Mouse (Mus musculus) cortical plate, adult 2 months (tissue): ENCODE data around the gene Fhl2. TPM values are rescaled to one million over a fixed set of nuclear protein-coding genes. Genes with fewer than 3 reads are reported as not detected.

ENCODE experiments used
- H3K27ac ChIP-seq: fragments of 200-500 bp; 2 replicates; pipeline ENCODE4 v1.5.1; 2012; ENCODE audit warnings: low read length, control low read depth, inconsistent platforms; ENCODE audit not compliant: insufficient read depth
- H3K4me1 ChIP-seq: fragments of 200-500 bp; 2 replicates; pipeline ENCODE4 v1.6.1; 2011; ENCODE audit warnings: low read length; ENCODE audit not compliant: control insufficient read depth, insufficient read depth
- H3K4me3 ChIP-seq: fragments of 200-500 bp; 2 replicates; pipeline ENCODE4 v1.5.1; 2011; ENCODE audit warnings: mild to moderate bottlenecking, low read length, control low read depth; ENCODE audit not compliant: insufficient read depth
- CTCF ChIP-seq: fragments of 200-500 bp; IDR thresholded peaks from 2 replicates; pipeline ENCODE4 v1.5.1; 2011; ENCODE audit warnings: mild to moderate bottlenecking, control low read depth, low read length; ENCODE audit not compliant: insufficient read depth; ENCODE audit errors: extremely low read depth
- POLR2A ChIP-seq: fragments of 200-500 bp; IDR thresholded peaks from 2 replicates; pipeline ENCODE4 v1.6.1; 2011; ENCODE audit warnings: mild to moderate bottlenecking, low read length, control low read depth; ENCODE audit not compliant: insufficient read depth; ENCODE audit errors: extremely low read depth
- polyA plus RNA-seq: library from polyadenylated mRNA; depleted of rRNA; stranded (reverse); fragments of >200 nt; gene quantifications from 2 replicates; pipeline ENCODE4 v1.2.3, GENCODE M21; 2012; rRNA removed

Fhl2 gene
- polyA plus RNA-seq: 88.7 and 98.5 TPM in 2 replicates

DNA sequence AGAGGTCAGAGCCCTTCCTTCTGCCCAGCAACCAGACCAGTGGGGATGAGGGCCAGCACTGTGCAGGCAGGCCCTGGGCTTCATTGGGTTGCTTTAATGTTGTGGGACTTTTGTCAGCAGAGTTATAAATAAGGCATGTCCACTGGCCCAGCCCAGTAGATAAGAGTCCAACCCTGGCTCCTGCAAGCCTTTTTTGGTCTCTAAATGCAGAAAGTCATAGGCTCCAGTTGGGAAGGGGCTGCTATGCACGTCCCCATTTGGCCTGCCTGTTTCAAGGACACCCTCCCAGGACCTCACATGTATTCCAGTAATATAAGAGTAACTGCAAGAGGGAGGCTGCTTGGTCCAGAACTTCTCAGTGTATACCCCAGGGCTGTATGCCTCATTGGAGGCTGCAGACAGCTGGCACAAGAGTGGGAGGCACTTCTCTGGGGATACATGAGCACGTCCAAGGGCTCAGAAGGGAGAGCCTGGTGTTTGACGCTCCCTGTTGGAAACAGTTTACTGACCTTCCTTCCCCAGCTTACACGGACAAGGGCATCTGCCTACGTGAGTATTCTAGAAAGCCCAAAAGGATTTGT is at the start of gene Fhl2:
Gene Fhl2 (minus strand): TSS at position 324 of the 581 bp plus-strand sequence.
- Histone ChIP-seq H3K4me1 (peaks cover 1% of the 10 kb centered on the region; the same call in 1 of the 2 replicates), H3K4me3 (no peak within 1 kb of the TSS), H3K27ac (no peak within 1 kb of the TSS)
- TF ChIP-seq CTCF: no peak
- no peak for TF ChIP-seq POLR2A

DNA sequence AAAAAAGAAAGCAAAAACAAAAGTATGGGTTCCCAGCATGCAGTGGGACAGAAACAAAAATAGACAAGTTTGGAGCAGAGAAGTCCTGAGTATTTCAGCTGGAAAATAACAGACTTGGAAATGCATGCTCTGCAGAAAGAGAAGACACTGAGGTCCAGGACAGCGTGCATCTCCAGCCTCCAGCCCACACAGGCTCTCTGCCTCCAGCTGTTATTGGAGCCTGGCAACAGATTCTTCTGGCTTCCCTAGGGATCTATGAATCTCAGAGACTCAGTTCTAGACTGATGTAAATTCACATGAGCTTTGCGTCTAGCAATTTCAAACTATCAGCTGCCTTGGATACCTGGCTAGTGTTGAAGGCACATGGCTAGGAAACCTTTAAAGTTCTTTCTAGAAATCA is 48.2 kb upstream of the Fhl2 start:
- Histone ChIP-seq H3K4me3 (no peak overlapping the region), H3K27ac (no peak overlapping the region), H3K4me1 (no peaks in the 10 kb centered on the region)
- TF ChIP-seq CTCF (no peak), POLR2A (no peak)

DNA sequence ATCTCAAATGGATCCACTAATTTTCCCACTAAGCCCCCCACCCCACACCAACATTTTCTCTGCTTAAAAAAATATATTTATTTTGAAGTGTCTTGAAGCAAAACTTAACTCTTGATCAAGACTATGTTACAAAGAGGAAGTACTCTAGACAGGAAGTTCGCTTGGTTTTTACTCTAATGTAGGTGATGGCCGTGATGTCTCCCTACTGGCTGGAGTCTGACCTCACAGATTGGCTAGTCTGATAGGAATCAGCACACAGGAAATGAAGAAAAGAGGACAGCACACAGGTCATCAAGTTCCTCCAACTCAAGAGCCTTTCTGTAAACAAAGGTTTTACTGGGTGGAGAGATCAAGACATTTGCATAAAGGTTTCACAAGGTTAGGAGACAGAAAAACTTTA is 44.4 kb upstream of the Fhl2 start:
- Histone ChIP-seq H3K4me3 (no peak overlapping the region), H3K27ac (no peak overlapping the region), H3K4me1 (no peaks in the 10 kb centered on the region)
- TF ChIP-seq POLR2A (no peak), CTCF (no peak)

DNA sequence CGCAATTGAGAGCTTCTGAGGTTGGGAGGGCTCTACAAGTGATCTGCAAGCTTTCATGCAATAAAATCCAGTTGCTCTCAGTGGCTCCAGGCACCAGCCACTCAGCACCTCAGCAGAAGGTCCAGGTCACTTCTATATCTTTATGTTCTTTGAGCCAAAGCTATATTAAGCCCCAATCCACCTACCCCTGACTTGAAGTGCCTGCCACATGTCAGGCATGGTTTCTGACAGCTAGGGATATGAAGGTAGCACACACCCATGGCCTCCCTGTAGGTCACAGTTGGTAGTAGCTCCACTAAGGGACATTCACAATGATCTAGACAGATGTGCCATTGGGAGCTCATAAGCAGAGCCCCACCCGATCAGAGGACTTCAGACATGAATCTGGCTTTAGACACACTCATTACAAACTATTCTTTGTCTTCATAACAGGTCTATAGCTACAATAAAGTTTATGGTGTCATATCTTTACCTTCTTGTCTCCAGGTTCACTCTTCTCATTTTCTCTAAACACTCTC is 43.1 kb upstream of the Fhl2 start:
- H3K4me3 ChIP-seq: no peak overlapping the region
- H3K4me1 ChIP-seq: no peaks in the 10 kb centered on the region
- no peak overlapping the region for H3K27ac ChIP-seq
- no peak for TF ChIP-seq POLR2A
- TF ChIP-seq CTCF: no peak

DNA sequence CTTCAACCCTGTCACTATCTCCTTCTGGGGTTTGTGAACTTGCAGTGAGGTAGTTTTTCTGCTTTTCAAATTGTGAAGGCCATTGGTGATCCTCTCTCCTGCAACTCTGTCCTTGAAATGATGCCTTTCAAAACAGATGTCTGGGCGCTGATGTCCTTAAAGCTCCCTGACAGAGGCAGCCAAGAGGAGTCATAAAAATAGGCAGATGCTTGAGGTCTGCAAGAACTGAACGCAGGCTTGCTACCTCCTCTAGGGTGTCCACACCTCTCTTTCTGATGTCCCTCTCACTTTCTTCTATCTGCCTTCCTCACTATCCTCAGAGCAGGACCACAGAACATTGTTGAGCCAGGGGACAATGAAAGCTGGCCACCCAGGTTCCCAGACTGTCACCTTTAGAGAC is 41.7 kb upstream of the Fhl2 start:
- TF ChIP-seq CTCF (no peak), POLR2A (no peak)
- Histone ChIP-seq H3K27ac (no peak overlapping the region), H3K4me3 (no peak overlapping the region), H3K4me1 (no peaks in the 10 kb centered on the region)

DNA sequence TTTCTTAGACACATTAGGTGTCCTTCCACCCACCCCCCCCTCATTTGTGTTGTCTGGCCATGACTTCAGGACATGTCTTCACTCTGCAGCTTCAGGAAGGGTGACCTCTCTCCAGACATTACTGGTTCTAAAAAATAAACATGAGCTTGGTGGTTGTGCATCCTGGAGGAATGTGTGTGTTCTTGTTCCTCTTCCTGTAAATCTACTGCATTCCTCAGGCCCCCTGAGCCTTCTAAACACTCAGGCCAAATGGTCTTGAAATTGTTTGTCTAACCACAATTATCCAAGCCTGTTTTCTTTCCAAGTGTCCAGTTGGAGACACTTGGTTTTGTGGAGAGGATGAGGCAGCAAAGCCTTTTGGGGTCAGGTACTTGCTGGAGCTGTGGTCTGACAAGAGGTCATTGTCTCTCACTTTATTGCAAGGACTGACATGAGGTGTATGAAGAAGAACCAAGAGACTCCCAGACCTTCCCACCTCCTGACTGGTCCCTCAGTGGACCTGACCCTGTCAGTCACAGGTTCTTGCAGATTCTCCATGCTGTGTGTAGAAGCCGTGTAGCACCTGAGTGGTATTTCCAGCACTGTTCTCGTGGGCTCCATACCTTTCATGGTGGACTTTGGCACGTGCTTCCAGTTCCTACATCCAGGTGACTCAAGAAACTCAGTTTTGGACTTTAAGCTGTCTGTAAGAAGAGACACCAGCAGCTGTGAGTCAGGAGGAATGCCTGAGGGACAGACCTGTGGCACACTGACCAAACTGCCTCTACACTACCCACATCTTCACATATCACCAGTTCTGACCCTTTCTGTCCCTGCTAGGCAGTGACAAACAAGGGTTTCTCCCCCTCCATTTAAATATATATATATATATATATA is 40.8 kb upstream of the Fhl2 start:
- Histone ChIP-seq H3K27ac (no peak overlapping the region), H3K4me3 (no peak overlapping the region), H3K4me1 (no peaks in the 10 kb centered on the region)
- no peak for TF ChIP-seq POLR2A
- no peak for TF ChIP-seq CTCF

DNA sequence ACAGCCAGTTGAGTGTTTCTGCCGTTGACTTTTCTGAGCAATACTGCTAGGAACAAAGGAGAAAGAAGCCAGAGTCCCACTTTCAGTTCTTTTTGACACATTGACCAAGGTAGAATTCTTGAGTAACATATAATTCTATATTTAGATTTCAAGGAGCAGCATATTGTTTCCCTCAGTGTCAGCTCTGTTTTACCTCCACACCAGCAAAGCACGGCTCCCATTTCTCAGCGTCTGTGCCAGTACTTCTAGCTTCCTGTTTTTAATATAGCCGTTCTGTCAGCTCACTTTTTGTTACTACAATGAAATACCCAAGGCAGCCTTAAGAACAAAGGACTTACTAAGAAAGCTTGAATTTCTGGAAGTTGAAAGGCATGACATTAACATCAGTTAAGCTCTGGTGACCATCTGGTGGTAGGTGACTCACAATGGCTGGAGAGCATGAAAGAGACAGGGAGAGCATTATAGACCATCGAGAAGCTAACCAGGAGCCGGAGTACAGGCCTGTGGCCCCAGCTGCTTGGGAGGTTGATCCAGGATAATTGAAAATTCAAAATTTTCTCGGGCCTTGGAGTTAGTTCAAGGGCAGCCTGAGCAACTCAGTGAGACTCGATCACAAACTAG is 28.9 kb upstream of the Fhl2 start:
- Histone ChIP-seq H3K4me3 (no peak overlapping the region), H3K4me1 (no peaks in the 10 kb centered on the region), H3K27ac (no peak overlapping the region)
- TF ChIP-seq CTCF (no peak), POLR2A (no peak)

DNA sequence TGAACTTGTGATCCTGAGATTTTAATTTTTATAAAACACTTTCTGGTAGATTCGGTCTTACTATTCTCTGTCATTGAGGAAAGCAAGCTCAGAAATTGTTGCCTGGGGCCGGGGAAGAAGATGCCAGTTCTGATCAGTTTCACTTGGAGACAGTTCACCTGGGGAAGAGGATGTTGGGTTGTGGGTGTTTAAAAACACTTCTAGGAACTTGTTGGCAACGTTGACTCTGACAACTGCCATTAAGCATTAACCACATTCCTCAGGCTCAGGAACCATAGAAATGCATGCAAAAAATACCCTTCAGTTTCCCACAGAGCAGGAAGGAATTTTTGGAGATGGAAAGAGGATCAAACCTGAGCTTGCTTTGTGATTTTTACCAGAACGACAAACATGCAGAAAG is 28.2 kb upstream of the Fhl2 start:
- no peak for TF ChIP-seq CTCF
- no peak for TF ChIP-seq POLR2A
- H3K4me1 ChIP-seq: no peaks in the 10 kb centered on the region
- no peak overlapping the region for H3K27ac ChIP-seq
- H3K4me3 ChIP-seq: no peak overlapping the region

DNA sequence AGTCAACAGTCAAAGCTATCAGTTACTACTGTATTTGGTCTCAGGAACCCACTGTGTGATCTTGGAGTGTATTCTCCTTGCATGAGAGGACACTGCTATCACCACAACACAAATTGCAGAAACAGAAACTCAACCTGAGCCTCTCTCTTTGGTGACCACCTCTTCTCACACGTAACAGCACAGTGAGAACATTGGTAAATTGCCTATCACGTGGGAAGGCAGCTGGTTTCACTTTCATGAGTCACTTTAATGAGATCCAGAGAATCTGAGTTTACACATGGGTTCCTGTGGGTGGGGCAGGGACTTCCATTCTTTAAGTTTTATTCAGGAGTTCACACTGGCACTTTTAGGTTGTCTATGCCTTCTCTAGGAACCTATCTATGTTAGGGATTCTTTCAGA is 27.4 kb upstream of the Fhl2 start:
- H3K4me1 ChIP-seq: no peaks in the 10 kb centered on the region; the same call in 1 of the 2 replicates
- H3K4me3 ChIP-seq: no peak overlapping the region
- TF ChIP-seq POLR2A: no peak
- TF ChIP-seq CTCF: no peak
- no peak overlapping the region for H3K27ac ChIP-seq

DNA sequence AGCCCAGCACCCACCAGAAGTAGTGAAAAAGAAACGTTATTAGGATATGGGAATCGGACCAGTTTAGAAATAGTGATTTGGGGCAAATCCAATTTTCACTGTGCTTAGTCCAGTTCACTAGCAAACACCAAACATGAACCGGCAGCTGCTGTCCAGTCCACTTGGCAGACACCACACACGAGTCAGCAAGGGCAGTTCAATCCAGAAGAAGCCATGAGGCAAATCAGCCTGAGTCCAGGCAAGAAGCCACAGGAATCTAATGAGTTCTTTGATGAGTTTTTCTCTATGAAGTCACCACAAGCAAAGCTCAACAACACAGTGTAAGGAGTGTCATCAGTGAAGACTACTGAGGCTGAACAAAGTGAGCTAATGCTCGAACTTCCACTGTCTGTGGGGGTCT is 26.3 kb upstream of the Fhl2 start:
- H3K4me3 ChIP-seq: no peak overlapping the region
- H3K4me1 ChIP-seq: no peaks in the 10 kb centered on the region; the same call in none of the 2 replicates
- no peak overlapping the region for H3K27ac ChIP-seq
- no peak for TF ChIP-seq CTCF
- TF ChIP-seq POLR2A: no peak
